Mouse (Mus musculus) stomach, embryonic 16.5 days (tissue): Measurements from ENCODE around the gene Aldob. TPM values are rescaled to one million over a fixed set of nuclear protein-coding genes. Genes with fewer than 3 reads are reported as not detected.
A peak's percentile ranks its signal among the peaks of the same experiment; 100 is the strongest.
"Not testable (repeated sequence)": the region's sequence is repeated elsewhere in the genome, so short reads cannot be mapped to it uniquely, and the experiment has no call there.

ENCODE experiments used
- ATAC-seq: fragments of 200-750 bp; cut with Nextera tagmentation; 2 replicates; pipeline ENCODE4 v1.8.0; 2017; ENCODE audit warnings: moderate number of reproducible peaks, moderate TSS enrichment; ENCODE audit not compliant: insufficient read depth, low FRiP score
- H3K27ac ChIP-seq: fragments of 300-500 bp; sonication (generic); 2 replicates; pipeline ENCODE4 v1.5.1; 2014; ENCODE audit warnings: low read length
- H3K27me3 ChIP-seq: fragments of 300-500 bp; sonication (generic); 2 replicates; pipeline ENCODE4 v1.6.1; 2014; ENCODE audit warnings: low read length, control low read depth, mixed read lengths; ENCODE audit not compliant: control insufficient read depth, insufficient read depth
- H3K36me3 ChIP-seq: fragments of 300-500 bp; sonication (generic); 2 replicates; pipeline ENCODE4 v1.6.1; 2014; ENCODE audit warnings: low read length; ENCODE audit not compliant: control insufficient read depth, insufficient read depth
- H3K4me1 ChIP-seq: fragments of 300-500 bp; sonication (generic); 2 replicates; pipeline ENCODE4 v1.6.1; 2014; ENCODE audit warnings: low read length, control low read depth, mixed read lengths; ENCODE audit not compliant: control insufficient read depth, insufficient read depth
- H3K4me2 ChIP-seq: fragments of 300-500 bp; sonication (generic); 2 replicates; pipeline ENCODE4 v1.6.1; 2014; ENCODE audit warnings: low read depth, low read length, mixed read lengths
- H3K4me3 ChIP-seq: fragments of 300-500 bp; sonication (generic); replicated peaks from 2 replicates; pipeline ENCODE4 v1.5.1; 2014; ENCODE audit warnings: mild to moderate bottlenecking, low read length
- H3K9ac ChIP-seq: fragments of 300-500 bp; sonication (generic); 2 replicates; pipeline ENCODE4 v1.6.1; 2014; ENCODE audit warnings: low read length
- H3K9me3 ChIP-seq: fragments of 300-500 bp; sonication (generic); replicated peaks from 2 replicates; pipeline ENCODE4 v1.6.1; 2016; ENCODE audit warnings: low read length, control low read depth; ENCODE audit not compliant: control insufficient read depth
- WGBS: fragments of 180-500 bp; shearing (Covaris S2); extraction: QIAGEN DNeasy Blood & Tissue Kit; methylation state at CpG from one replicate; pipeline ENCODE4 v1.1.7; 2014; 5-methylcytosine and 5-hydroxymethylcytosine counted together
- polyA plus RNA-seq: library from polyadenylated mRNA; unstranded; fragments of >200 nt; fragmentation: Nextera tagmentation; extraction: Ambion mirVana; gene quantifications from 2 replicates; pipeline ENCODE4 v1.2.1, GENCODE M21; 2015

Aldob gene
- polyA plus RNA-seq, 1 experiment from 2014 or later = 84.5 TPM

- Histone ChIP-seq H3K27ac (no peak overlapping the region), H3K9me3 (0 out of 2 replicates have a peak, but pooled peaks cover 2% of the 10 kb centered on the region), H3K27me3 (no peaks in the 10 kb centered on the region), H3K9ac (no peak overlapping the region), H3K36me3 (peaks cover 17% of the 10 kb centered on the region), H3K4me2 (no peak overlapping the region), H3K4me1 (0 out of 2 replicates have a peak, but pooled peaks cover 2% of the 10 kb centered on the region), H3K4me3 (no peak overlapping the region)
- no peak for ATAC-seq
- WGBS = 94% methylated on average over 6 of the region's 6 CpGs
These were observed 34.9 kb downstream of the Aldob start for GRCm38 (mm10) chr4:49514441-49514840.

GRCm38 (mm10) chr4:49512636-49513035, 36.7 kb downstream of the Aldob start:
- H3K4me2 ChIP-seq = no peak overlapping the region
- no peaks in the 10 kb centered on the region for H3K9me3 ChIP-seq
- no peak overlapping the region for H3K9ac ChIP-seq
- H3K27ac ChIP-seq = no peak overlapping the region
- H3K4me3 ChIP-seq = no peak overlapping the region
- ATAC-seq = no peak
- 91% methylated on average over 4 of the region's 4 CpGs for whole genome bisulfite sequencing
- H3K27me3 ChIP-seq = no peaks in the 10 kb centered on the region
- no peaks in the 10 kb centered on the region for H3K4me1 ChIP-seq
- peaks cover 17% of the 10 kb centered on the region for H3K36me3 ChIP-seq

GRCm38 (mm10) chr4:49510236-49510835, 39.0 kb downstream of the Aldob start:
- WGBS = 57% methylated on average over 1 of the region's 1 CpGs
- ATAC-seq = 0 out of 2 replicates have a peak, but pooled peaks have one; percentile 13

GRCm38 (mm10) chr4:49509183-49509582, 40.2 kb downstream of the Aldob start:
- no peak for ATAC-seq
- Histone ChIP-seq H3K36me3 (peaks cover 17% of the 10 kb centered on the region), H3K4me2 (no peak overlapping the region), H3K9me3 (no peaks in the 10 kb centered on the region), H3K9ac (no peak overlapping the region), H3K4me1 (no peaks in the 10 kb centered on the region), H3K27ac (no peak overlapping the region), H3K27me3 (no peaks in the 10 kb centered on the region), H3K4me3 (no peak overlapping the region)
- 69% methylated on average over 2 of the region's 2 CpGs for WGBS

More at GRCm38 (mm10) chr4:49510236-49510835, 39.0 kb downstream of the Aldob start:
- not testable (repeated sequence) for H3K4me2 ChIP-seq, H3K9me3 ChIP-seq, H3K4me1 ChIP-seq, H3K9ac ChIP-seq, H3K4me3 ChIP-seq, H3K27ac ChIP-seq, H3K27me3 ChIP-seq
- H3K36me3 ChIP-seq = peaks cover 17% of the 10 kb centered on the region

GRCm38 (mm10) chr4:49506386-49506785, 43.0 kb downstream of the Aldob start, which contains the start of gene Baat:
Gene Baat, minus strand, starts transcription at chr4:49506557.
- WGBS = 67% methylated on average over 3 of the region's 3 CpGs
- H3K27me3 ChIP-seq = no peaks in the 10 kb centered on the region
- no peak within 1 kb of the TSS for H3K27ac ChIP-seq
- ATAC-seq = no peak
- H3K4me2 ChIP-seq = no peak within 1 kb of the TSS
- H3K4me3 ChIP-seq = no peak within 1 kb of the TSS
- no peaks in the 10 kb centered on the region for H3K9me3 ChIP-seq
- no peak within 1 kb of the TSS for H3K9ac ChIP-seq
- H3K4me1 ChIP-seq = no peaks in the 10 kb centered on the region
- H3K36me3 ChIP-seq = no peaks in the 10 kb centered on the region

- H3K27ac ChIP-seq = no peak overlapping the region
- no peak for ATAC-seq
- no peaks in the 10 kb centered on the region for H3K36me3 ChIP-seq
- H3K9ac ChIP-seq = no peak overlapping the region
- no peaks in the 10 kb centered on the region for H3K27me3 ChIP-seq
- H3K4me3 ChIP-seq = no peak overlapping the region
- H3K4me2 ChIP-seq = no peak overlapping the region
- no peaks in the 10 kb centered on the region for H3K4me1 ChIP-seq
- H3K9me3 ChIP-seq = no peaks in the 10 kb centered on the region
- 92% methylated on average over 1 of the region's 1 CpGs for WGBS
These were observed 45.8 kb downstream of the Aldob start for GRCm38 (mm10) chr4:49503563-49503962.

Other genes with a start within 250 kb of the Aldob start
- 0.48 TPM in 1 of 2 replicates, not detected in the other for gene Acnat2, start 141.4 kb downstream of the Aldob start, polyA plus RNA-seq
- 2.4 TPM in 2 replicates for gene Acnat1, start 75.6 kb downstream of the Aldob start, polyA plus RNA-seq
- gene Baat, start 43.0 kb downstream of the Aldob start, polyA plus RNA-seq = 0.06 and 0.36 TPM in 2 replicates
- gene Mrpl50, start 28.5 kb downstream of the Aldob start, polyA plus RNA-seq = 86.3 and 87.7 TPM in 2 replicates
- 5.8 and 6.0 TPM in 2 replicates for gene Zfp189, start 28.4 kb downstream of the Aldob start, polyA plus RNA-seq
- 34.2 and 34.4 TPM in 2 replicates for gene Tmem246, start 48.3 kb upstream of the Aldob start, polyA plus RNA-seq
- 31.8 and 33.0 TPM in 2 replicates for gene Rnf20, start 82.5 kb upstream of the Aldob start, polyA plus RNA-seq
- 0.08 TPM in 1 of 2 replicates, not detected in the other for gene Ppp3r2, start 132.5 kb upstream of the Aldob start, polyA plus RNA-seq